Mouse (Mus musculus) bone marrow macrophage, adult 2 months (primary cell): ENCODE measurements around the gene Rnaseh2b.

Source experiments
- CTCF ChIP-seq: IDR thresholded peaks from 2 replicates; pipeline ENCODE4 v1.5.1; 2012; ENCODE audit warnings: low read depth, mild to moderate bottlenecking, low read length, moderate library complexity
- POLR2A ChIP-seq: IDR thresholded peaks from 2 replicates; pipeline ENCODE4 v1.6.1; 2012; ENCODE audit warnings: mild to moderate bottlenecking, low read depth, low read length, borderline replicate concordance

- TF ChIP-seq CTCF, result no peak
- TF ChIP-seq POLR2A, result no peak
These were observed 46.8 kb upstream of the Rnaseh2b start for GRCm38 (mm10) chr14:62245557-62245956.
